Mouse (Mus musculus) heart, embryonic 16.5 days (tissue): ENCODE results near the gene Zscan29. TPM values are rescaled to one million over a fixed set of nuclear protein-coding genes. Genes with fewer than 3 reads are reported as not detected.

Source experiments
- ATAC-seq: fragments of 200-750 bp; cut with Nextera tagmentation; replicated peaks from 2 replicates; pipeline ENCODE4 v1.8.0; 2017; ENCODE audit warnings: moderate number of reproducible peaks; ENCODE audit not compliant: insufficient read depth, low FRiP score; ENCODE audit errors: extremely low read depth
- H3K27ac ChIP-seq: fragments of 300-500 bp; sonication (generic); 2 replicates; pipeline ENCODE4 v1.5.1; 2014; ENCODE audit warnings: mild to moderate bottlenecking, low read length, control low read depth, moderate library complexity
- H3K27me3 ChIP-seq: fragments of 300-500 bp; sonication (generic); 2 replicates; pipeline ENCODE4 v1.6.1; 2014; ENCODE audit warnings: low read length, mixed read lengths; ENCODE audit not compliant: control insufficient read depth, insufficient read depth
- H3K36me3 ChIP-seq: fragments of 300-500 bp; sonication (generic); 2 replicates; pipeline ENCODE4 v1.6.1; 2014; ENCODE audit not compliant: control insufficient read depth, insufficient read depth
- H3K4me1 ChIP-seq: fragments of 300-500 bp; sonication (generic); 2 replicates; pipeline ENCODE4 v1.6.1; 2014; ENCODE audit warnings: low read length, mixed read lengths; ENCODE audit not compliant: control insufficient read depth, insufficient read depth
- H3K4me2 ChIP-seq: fragments of 300-500 bp; sonication (generic); 2 replicates; pipeline ENCODE4 v1.6.1; 2014; ENCODE audit warnings: low read depth, mild to moderate bottlenecking, control low read depth, low read length
- H3K4me3 ChIP-seq: fragments of 300-500 bp; sonication (generic); 2 replicates; pipeline ENCODE4 v1.5.1; 2014; ENCODE audit warnings: mild to moderate bottlenecking, control low read depth, low read length
- H3K9ac ChIP-seq: fragments of 300-500 bp; sonication (generic); 2 replicates; pipeline ENCODE4 v1.6.1; 2014; ENCODE audit warnings: low read length, control low read depth
- H3K9me3 ChIP-seq: fragments of 300-500 bp; sonication (generic); replicated peaks from 2 replicates; pipeline ENCODE4 v1.6.1; 2016; ENCODE audit warnings: low read length; ENCODE audit not compliant: control insufficient read depth
- WGBS: fragments of 180-500 bp; shearing (Covaris S2); extraction: QIAGEN DNeasy Blood & Tissue Kit; methylation state at CpG from one replicate; pipeline ENCODE4 v1.1.7; 2014; 5-methylcytosine and 5-hydroxymethylcytosine counted together
- polyA plus RNA-seq: library from polyadenylated mRNA; unstranded; fragments of >200 nt; fragmentation: Nextera tagmentation; extraction: Ambion mirVana; gene quantifications from 2 replicates; pipeline ENCODE4 v1.2.1, GENCODE M21; 2015

Zscan29 gene
- polyA plus RNA-seq, 1 experiment from 2014 or later = 6.3 TPM

- Histone ChIP-seq H3K4me3 (no peak overlapping the region), H3K4me1 (no peaks in the 10 kb centered on the region; the same call in 1 of the 2 replicates), H3K9me3 (no peaks in the 10 kb centered on the region), H3K9ac (no peak overlapping the region), H3K4me2 (no peak overlapping the region), H3K36me3 (no peaks in the 10 kb centered on the region), H3K27me3 (0 out of 2 replicates have a peak, but pooled peaks cover 4% of the 10 kb centered on the region), H3K27ac (no peak overlapping the region)
- WGBS = 91% methylated on average over 2 of the region's 2 CpGs
- no peak for ATAC-seq
Observed at GRCm38 (mm10) chr2:121115418-121115817, 55.5 kb downstream of the Zscan29 start.

- WGBS = 84% methylated on average over 4 of the region's 4 CpGs
- no peak within 1 kb of the TSS for H3K27ac ChIP-seq
- H3K9me3 ChIP-seq = no peaks in the 10 kb centered on the region
- no peak within 1 kb of the TSS for H3K4me2 ChIP-seq
- H3K4me1 ChIP-seq = peaks cover 3% of the 10 kb centered on the region; the same call in 1 of the 2 replicates
- no peak for ATAC-seq
- H3K36me3 ChIP-seq = no peaks in the 10 kb centered on the region
- H3K4me3 ChIP-seq = no peak within 1 kb of the TSS
- no peak within 1 kb of the TSS for H3K9ac ChIP-seq
- H3K27me3 ChIP-seq = 0 out of 2 replicates have a peak, but pooled peaks cover 4% of the 10 kb centered on the region
Observed at GRCm38 (mm10) chr2:121109695-121110094, 61.2 kb downstream of the Zscan29 start, which contains the start of gene Tgm7. TSS of gene Tgm7 (minus strand) at chr2:121109795.

Other genes starting within 250 kb of the Zscan29 start
- gene Ubr1, start 200.4 kb downstream of the Zscan29 start, polyA plus RNA-seq = 18.5 and 22.0 TPM in 2 replicates
- gene Tmem62, start 194.1 kb downstream of the Zscan29 start, polyA plus RNA-seq = 1.9 and 2.4 TPM in 2 replicates
- gene Ccndbp1, start 162.7 kb downstream of the Zscan29 start, polyA plus RNA-seq = 42.3 and 45.7 TPM in 2 replicates
- 1.1 and 1.3 TPM in 2 replicates for gene Epb42, start 134.1 kb downstream of the Zscan29 start, polyA plus RNA-seq
- 0.05 TPM in 1 of 2 replicates, not detected in the other for gene Tgm5, start 85.3 kb downstream of the Zscan29 start, polyA plus RNA-seq
- gene Tgm7, start 61.3 kb downstream of the Zscan29 start, polyA plus RNA-seq = not detected in 2 replicates
- gene Adal, start 30.7 kb downstream of the Zscan29 start, polyA plus RNA-seq = 14.9 and 19.7 TPM in 2 replicates
- gene Lcmt2, start 30.5 kb downstream of the Zscan29 start, polyA plus RNA-seq = 19.0 and 20.1 TPM in 2 replicates
- 34.1 and 36.1 TPM in 2 replicates for gene Tubgcp4, start 471 bp downstream of the Zscan29 start, polyA plus RNA-seq
- 34.5 and 42.4 TPM in 2 replicates for gene Trp53bp1, start 100.3 kb upstream of the Zscan29 start, polyA plus RNA-seq
- gene Map1a, start 118.5 kb upstream of the Zscan29 start, polyA plus RNA-seq = 3.7 and 4.0 TPM in 2 replicates
- 11.0 and 13.5 TPM in 2 replicates for gene Ppip5k1, start 184.3 kb upstream of the Zscan29 start, polyA plus RNA-seq
- 2.4 and 4.2 TPM in 2 replicates for gene Ckmt1, start 186.6 kb upstream of the Zscan29 start, polyA plus RNA-seq
- not detected in 2 replicates for gene Strc, start 216.0 kb upstream of the Zscan29 start, polyA plus RNA-seq
- 468 and 473 TPM in 2 replicates for gene Pdia3, start 242.7 kb upstream of the Zscan29 start, polyA plus RNA-seq
- 2.7 and 3.4 TPM in 2 replicates for gene Catsper2, start 242.7 kb upstream of the Zscan29 start, polyA plus RNA-seq